In the genomic region with DNA sequence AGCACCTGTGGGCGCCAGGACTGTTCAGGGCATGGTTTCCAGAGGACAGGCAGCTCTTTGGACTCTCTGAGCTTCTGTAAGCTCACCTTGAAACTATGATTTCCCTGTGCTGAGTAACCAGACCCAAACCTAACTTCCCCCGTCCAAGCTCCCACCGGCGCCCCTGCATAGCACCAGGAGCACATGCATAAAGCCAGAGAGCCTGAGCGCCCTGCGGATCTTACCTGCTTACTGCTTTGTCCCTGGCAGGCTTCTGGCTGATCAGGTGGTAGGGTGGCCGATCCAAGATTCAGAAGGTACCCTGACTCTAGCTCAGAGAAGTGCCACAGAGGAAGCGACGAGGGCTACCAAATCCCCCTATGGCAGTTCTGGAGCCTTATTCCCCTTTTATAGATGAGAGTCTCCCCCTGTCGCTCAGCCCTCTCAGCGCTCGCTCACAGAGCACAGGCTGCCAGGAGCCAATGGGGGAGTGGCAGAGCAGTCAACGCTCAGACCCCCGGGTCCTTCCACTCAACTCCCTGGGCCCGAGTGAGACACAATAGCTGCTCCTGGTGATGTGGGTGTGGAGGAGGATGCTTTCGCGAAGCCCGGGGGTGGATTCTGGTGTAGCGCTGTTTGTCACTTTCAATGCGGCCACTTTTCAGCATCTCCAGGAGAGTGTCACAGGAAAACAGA, we compare ENCODE assay signal across 8 mouse cellular contexts. TPM values are rescaled to one million over a fixed set of nuclear protein-coding genes. Genes with fewer than 3 reads are reported as not detected.
A peak's percentile ranks its signal among the peaks of the same experiment; 100 is the strongest.
DNase-seq lines count a peak whose midpoint lies in the region; ATAC-seq and TF ChIP-seq lines count a peak whose summit lies in the region.

A gene (minus strand): TSS at position 361 of the 675 bp plus-strand sequence.

- TF ChIP-seq POLR2A in heart, adult 2 months (IDR thresholded peaks at IDR 0.05; ENCODE audit: insufficient read depth, low read depth, low read length): no peak

- ATAC-seq in heart, embryonic 12.5 days (ENCODE audit: insufficient number of reproducible peaks, low FRiP score): no peak
- ATAC-seq in hindbrain, embryonic 13.5 days (ENCODE audit: low FRiP score): peak; percentile 82
- peak; percentile 81 for ATAC-seq in midbrain, embryonic 13.5 days
- no peak for ATAC-seq in activated CD4-positive, CD25-positive, alpha-beta regulatory T cell, adult 4 months

- 8% methylated on average over 20 of the region's 20 CpGs for WGBS in heart, embryonic 12.5 days
- WGBS in heart, adult 2 months: 9% methylated on average over 20 of the region's 20 CpGs
- 7% methylated on average over 20 of the region's 20 CpGs for whole genome bisulfite sequencing in hindbrain, embryonic 13.5 days
- 6% methylated on average over 20 of the region's 20 CpGs for WGBS in midbrain, embryonic 13.5 days

- H3K27me3 ChIP-seq in heart, embryonic 12.5 days (replicated peaks): peaks cover 63% of the 10 kb centered on the region
- H3K27me3 ChIP-seq in heart, adult 2 months (ENCODE audit: control insufficient read depth, insufficient read depth, low read length): peaks cover 4% of the 10 kb centered on the region
- H3K27me3 ChIP-seq in hindbrain, embryonic 13.5 days: peaks cover 44% of the 10 kb centered on the region
- peaks cover 33% of the 10 kb centered on the region for H3K27me3 ChIP-seq in midbrain, embryonic 13.5 days

- H3K27ac ChIP-seq in heart, embryonic 12.5 days (ENCODE audit: poor library complexity, severe bottlenecking): no peak within 1 kb of the TSS
- no peak within 1 kb of the TSS for H3K27ac ChIP-seq in heart, adult 2 months
- H3K27ac ChIP-seq in hindbrain, embryonic 13.5 days: no peak within 1 kb of the TSS
- H3K27ac ChIP-seq in midbrain, embryonic 13.5 days: no peak within 1 kb of the TSS

- no peak for DNase-seq in heart, adult 2 months
- peak; percentile 36 for DNase-seq in brain, adult 2 months (ENCODE audit: low read depth, low spot score)
- DNase-seq in thymus, postnatal 25 days: no peak
- no peak for DNase-seq in gastrocnemius, postnatal 14 days

- H3K4me3 ChIP-seq in heart, embryonic 12.5 days: peak within 1 kb of the TSS; percentile 17; the same call in 1 of the 2 replicates
- no peak within 1 kb of the TSS for H3K4me3 ChIP-seq in heart, adult 2 months
- H3K4me3 ChIP-seq in hindbrain, embryonic 13.5 days: peak within 1 kb of the TSS; percentile 38
- H3K4me3 ChIP-seq in midbrain, embryonic 13.5 days (replicated peaks): peak within 1 kb of the TSS; percentile 35

- TF ChIP-seq EP300 in heart, adult 2 months (IDR thresholded peaks at IDR 0.05; ENCODE audit: insufficient read depth, low read depth, low read length): no peak

- no peaks in the 10 kb centered on the region for H3K79me2 ChIP-seq in heart, adult 2 months (replicated peaks; ENCODE audit: control insufficient read depth, insufficient read depth, low read length)

- H3K36me3 ChIP-seq in heart, embryonic 12.5 days: no peaks in the 10 kb centered on the region
- no peaks in the 10 kb centered on the region for H3K36me3 ChIP-seq in heart, adult 2 months (ENCODE audit: control insufficient read depth, insufficient read depth, low read length)
- no peaks in the 10 kb centered on the region for H3K36me3 ChIP-seq in hindbrain, embryonic 13.5 days
- H3K36me3 ChIP-seq in midbrain, embryonic 13.5 days: no peaks in the 10 kb centered on the region

- no peak for TF ChIP-seq CTCF in heart, adult 2 months (IDR thresholded peaks at IDR 0.05)

- intact Hi-C loops in heart, adult 2 months (cut with DNase I): no loop called here
- intact Hi-C loops in gastrocnemius, postnatal 14 days (cut with DNase I; ENCODE audit: low total_unique reads): no loop called here

- peak within 1 kb of the TSS; percentile 51 for H3K4me2 ChIP-seq in heart, embryonic 12.5 days
- peak within 1 kb of the TSS; percentile 62 for H3K4me2 ChIP-seq in hindbrain, embryonic 13.5 days
- peak within 1 kb of the TSS; percentile 58 for H3K4me2 ChIP-seq in midbrain, embryonic 13.5 days (replicated peaks)

- H3K9ac ChIP-seq in heart, embryonic 12.5 days: no peak within 1 kb of the TSS
- H3K9ac ChIP-seq in heart, adult 2 months (ENCODE audit: low read depth, low read length): no peak within 1 kb of the TSS
- H3K9ac ChIP-seq in hindbrain, embryonic 13.5 days: peak within 1 kb of the TSS; percentile 64
- peak within 1 kb of the TSS; percentile 32; the same call in 1 of the 2 replicates for H3K9ac ChIP-seq in midbrain, embryonic 13.5 days (replicated peaks)

- H3K9me3 ChIP-seq in heart, embryonic 12.5 days (replicated peaks): peaks cover under 1% of the 10 kb centered on the region; the same call in 1 of the 2 replicates
- H3K9me3 ChIP-seq in hindbrain, embryonic 13.5 days: no peaks in the 10 kb centered on the region
- no peaks in the 10 kb centered on the region for H3K9me3 ChIP-seq in midbrain, embryonic 13.5 days

- H3K4me1 ChIP-seq in heart, embryonic 12.5 days (replicated peaks): peaks cover 13% of the 10 kb centered on the region
- H3K4me1 ChIP-seq in heart, adult 2 months (ENCODE audit: control insufficient read depth, insufficient read depth, low read length): no peaks in the 10 kb centered on the region
- peaks cover 14% of the 10 kb centered on the region for H3K4me1 ChIP-seq in hindbrain, embryonic 13.5 days (replicated peaks)
- H3K4me1 ChIP-seq in midbrain, embryonic 13.5 days (replicated peaks): peaks cover 18% of the 10 kb centered on the region

RNA-seq across cellular contexts. Expression of the gene that starts here (rescaled TPM):
- polyA plus RNA-seq in heart, embryonic 12.5 days (2016; fragmentation: Nextera tagmentation; extraction: Ambion mirVana): 0.18 and 0.83 TPM in 2 replicates
- total RNA-seq in heart, adult 2 months (2021): not detected
- polyA plus RNA-seq in heart, adult 2 months (2012; rRNA removed): not detected in 2 replicates
- polyA plus RNA-seq in hindbrain, embryonic 13.5 days (2015; fragmentation: Nextera tagmentation; extraction: Ambion mirVana): 10.5 and 13.4 TPM in 2 replicates
- 3.8 and 4.2 TPM in 2 replicates for polyA plus RNA-seq in midbrain, embryonic 13.5 days (2015; fragmentation: Nextera tagmentation; extraction: Ambion mirVana)
- polyA plus RNA-seq in activated CD4-positive, CD25-positive, alpha-beta regulatory T cell, adult 4 months (2017; shearing (Covaris generic)): not detected
- total RNA-seq in gastrocnemius, postnatal 14 days (2021): not detected

Comparison
In these comparisons a context has a peak if more than half of its experiments do, and no peak if none do; other contexts are left out.
1. ATAC-seq: peak in hindbrain, embryonic 13.5 days (single experiment) and midbrain, embryonic 13.5 days (single experiment); none in heart, embryonic 12.5 days (single experiment) and activated CD4-positive, CD25-positive, alpha-beta regulatory T cell, adult 4 months (single experiment).
2. H3K9ac ChIP-seq: peak in hindbrain, embryonic 13.5 days (single experiment) and midbrain, embryonic 13.5 days (single experiment); none in heart, embryonic 12.5 days (single experiment) and heart, adult 2 months (single experiment).
3. Peak in every context shown above with its lines, with median percentiles within 50 percentile points of each other: H3K4me2 ChIP-seq.